Mouse (Mus musculus) granulocyte monocyte progenitor cell, adult 5-6 weeks (primary cell): ENCODE results near the gene Mtmr14. TPM values are rescaled to one million over a fixed set of nuclear protein-coding genes. Genes with fewer than 3 reads are reported as not detected.

Experiments used
- ATAC-seq: replicated peaks from 2 replicates; pipeline ENCODE4 v1.8.0; 2016; ENCODE audit warnings: mild to moderate bottlenecking, moderate TSS enrichment, inconsistent platforms; ENCODE audit not compliant: poor library complexity, severe bottlenecking
- total RNA-seq, 2 experiments: library from RNA; stranded (forward) in 1 of 2; stranded (reverse) in 1 of 2; fragments of 200-712, 200-1000 nt in 1 of 2; fragments of >200 nt in 1 of 2; fragmentation: Nextera tagmentation in 1 of 2; gene quantifications; 2 replicates each; pipeline ENCODE4 v1.2.3; 2014 to 2017

The Mtmr14 gene
- total RNA-seq, 2 experiments from 2014 or later = 31.0 to 32.4 TPM

DNA sequence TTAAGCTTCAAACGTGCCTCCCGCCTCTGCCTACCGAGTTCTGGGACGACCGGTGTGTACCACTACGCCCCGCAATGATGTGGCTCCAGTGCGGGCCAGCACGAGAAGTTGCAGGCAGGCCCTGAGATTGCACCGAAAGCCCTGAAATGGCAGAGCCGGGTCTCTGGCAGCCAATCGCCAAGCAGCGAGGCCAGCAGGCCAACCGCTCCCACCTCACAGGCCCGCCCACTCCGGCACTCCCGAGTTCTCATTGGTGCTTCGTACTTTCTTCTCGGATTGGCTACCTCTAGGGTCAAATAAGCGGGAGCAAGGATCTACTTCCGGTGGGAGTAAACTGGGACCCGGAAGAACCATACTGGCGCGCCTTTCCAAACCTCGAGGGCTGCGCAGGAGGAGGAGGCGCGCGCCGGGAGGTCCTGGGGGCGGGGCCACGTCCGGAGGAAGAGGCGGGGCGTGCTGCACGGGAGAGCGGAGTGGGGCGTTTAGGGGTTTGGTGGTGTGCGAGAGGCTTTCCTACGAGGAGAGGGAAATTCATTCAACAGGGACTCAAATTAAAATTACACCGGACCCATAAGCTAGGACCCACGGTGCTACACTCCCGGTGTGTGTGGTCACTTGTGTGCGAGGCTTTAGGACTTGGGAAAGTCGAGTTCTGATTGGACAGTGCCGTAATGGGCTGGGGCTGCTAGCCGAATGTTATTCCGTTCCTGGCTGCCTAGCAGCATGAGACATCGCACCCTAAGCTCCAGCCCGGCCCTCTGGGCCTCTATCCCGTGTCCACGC, 89.1 kb downstream of the Mtmr14 start, which contains the start of gene Ogg1:
Gene Ogg1, plus strand, starts transcription at position 440 of the 783 bp plus-strand sequence.
- peak; percentile 89 for ATAC-seq

- ATAC-seq = no peak
Observed at GRCm38 (mm10) chr6:113329396-113329795, 91.8 kb downstream of the Mtmr14 start.

- peak; percentile 59 for ATAC-seq
Observed at GRCm38 (mm10) chr6:113330547-113330946, 92.9 kb downstream of the Mtmr14 start.

Other genes starting within 250 kb of the Mtmr14 start
- 52.4 and 77.4 TPM in 2 replicates for gene Thumpd3, start 191.6 kb upstream of the Mtmr14 start, total RNA-seq (2014; fragmentation: Nextera tagmentation)
- 51.5 and 73.9 TPM in 2 replicates for gene Thumpd3, start 191.6 kb upstream of the Mtmr14 start, total RNA-seq (2017)
- gene Setd5, start 160.5 kb upstream of the Mtmr14 start, total RNA-seq (2014; fragmentation: Nextera tagmentation) = 114 and 124 TPM in 2 replicates
- gene Setd5, start 160.5 kb upstream of the Mtmr14 start, total RNA-seq (2017) = 64.8 and 64.9 TPM in 2 replicates
- not detected in 2 replicates for gene Lhfpl4, start 42.5 kb upstream of the Mtmr14 start, total RNA-seq (2014; fragmentation: Nextera tagmentation)
- not detected in 2 replicates for gene Lhfpl4, start 42.5 kb upstream of the Mtmr14 start, total RNA-seq (2017)
- gene Cpne9, start 44.5 kb downstream of the Mtmr14 start, total RNA-seq (2014; fragmentation: Nextera tagmentation) = 0.19 TPM in 1 of 2 replicates, not detected in the other
- 0.39 TPM in 1 of 2 replicates, not detected in the other for gene Cpne9, start 44.5 kb downstream of the Mtmr14 start, total RNA-seq (2017)
- gene Brpf1, start 69.3 kb downstream of the Mtmr14 start, total RNA-seq (2014; fragmentation: Nextera tagmentation) = 48.4 and 53.2 TPM in 2 replicates
- 40.0 and 43.8 TPM in 2 replicates for gene Brpf1, start 69.3 kb downstream of the Mtmr14 start, total RNA-seq (2017)
- 13.8 and 17.8 TPM in 2 replicates for gene Ogg1, start 89.1 kb downstream of the Mtmr14 start, total RNA-seq (2014; fragmentation: Nextera tagmentation)
- 6.4 and 7.9 TPM in 2 replicates for gene Ogg1, start 89.1 kb downstream of the Mtmr14 start, total RNA-seq (2017)
- 18.7 and 23.0 TPM in 2 replicates for gene Camk1, start 106.1 kb downstream of the Mtmr14 start, total RNA-seq (2014; fragmentation: Nextera tagmentation)
- gene Camk1, start 106.1 kb downstream of the Mtmr14 start, total RNA-seq (2017) = 17.2 and 18.3 TPM in 2 replicates
- 18.9 and 21.0 TPM in 2 replicates for gene Tada3, start 140.0 kb downstream of the Mtmr14 start, total RNA-seq (2014; fragmentation: Nextera tagmentation)
- gene Tada3, start 140.0 kb downstream of the Mtmr14 start, total RNA-seq (2017) = 9.7 and 13.8 TPM in 2 replicates
- gene Arpc4, start 140.3 kb downstream of the Mtmr14 start, total RNA-seq (2014; fragmentation: Nextera tagmentation) = 223 and 277 TPM in 2 replicates
- 211 and 270 TPM in 2 replicates for gene Arpc4, start 140.3 kb downstream of the Mtmr14 start, total RNA-seq (2017)
- 1.5 and 3.1 TPM in 2 replicates for gene Ttll3, start 151.4 kb downstream of the Mtmr14 start, total RNA-seq (2014; fragmentation: Nextera tagmentation)
- gene Ttll3, start 151.4 kb downstream of the Mtmr14 start, total RNA-seq (2017) = 0.26 and 1.8 TPM in 2 replicates
- 10.8 and 15.3 TPM in 2 replicates for gene Rpusd3, start 181.5 kb downstream of the Mtmr14 start, total RNA-seq (2014; fragmentation: Nextera tagmentation)
- gene Rpusd3, start 181.5 kb downstream of the Mtmr14 start, total RNA-seq (2017) = 11.2 and 18.9 TPM in 2 replicates
- gene Cidec, start 197.9 kb downstream of the Mtmr14 start, total RNA-seq (2014; fragmentation: Nextera tagmentation) = not detected in 2 replicates
- not detected in 2 replicates for gene Cidec, start 197.9 kb downstream of the Mtmr14 start, total RNA-seq (2017)
- 53.5 and 73.6 TPM in 2 replicates for gene Jagn1, start 204.7 kb downstream of the Mtmr14 start, total RNA-seq (2014; fragmentation: Nextera tagmentation)
- gene Jagn1, start 204.7 kb downstream of the Mtmr14 start, total RNA-seq (2017) = 23.2 and 28.3 TPM in 2 replicates
- gene Il17re, start 220.6 kb downstream of the Mtmr14 start, total RNA-seq (2014; fragmentation: Nextera tagmentation) = not detected in 2 replicates
- gene Il17re, start 220.6 kb downstream of the Mtmr14 start, total RNA-seq (2017) = 0.31 and 0.43 TPM in 2 replicates
- not detected in 2 replicates for gene Il17rc, start 233.6 kb downstream of the Mtmr14 start, total RNA-seq (2014; fragmentation: Nextera tagmentation)
- not detected in 2 replicates for gene Il17rc, start 233.6 kb downstream of the Mtmr14 start, total RNA-seq (2017)
- gene Creld1, start 245.5 kb downstream of the Mtmr14 start, total RNA-seq (2014; fragmentation: Nextera tagmentation) = 15.3 and 17.8 TPM in 2 replicates
- 6.7 and 9.4 TPM in 2 replicates for gene Creld1, start 245.5 kb downstream of the Mtmr14 start, total RNA-seq (2017)